Mouse (Mus musculus) left cerebral cortex, postnatal 14 days (tissue): Measurements from ENCODE around the gene Slc4a1. TPM values are rescaled to one million over a fixed set of nuclear protein-coding genes. Genes with fewer than 3 reads are reported as not detected.
"Not testable (repeated sequence)": the region's sequence is repeated elsewhere in the genome, so short reads cannot be mapped to it uniquely, and the experiment has no call there.

Experiments
- DNase-seq, 2 experiments: peaks; one replicate each; pipeline ENCODE4 v3.0.0; 2021 to 2022; ENCODE audit warnings: low spot score in 2 of 2, mixed read lengths in 1 of 2
- intact Hi-C: fragments of 180-260 bp; cut with DNase I; formaldehyde crosslinking; loops from one replicate; pipeline ENCODE4 v1.15.1; 2025
- total RNA-seq, 2 experiments: library from RNA; stranded (reverse); gene quantifications; 2 replicates each; pipeline ENCODE4 v1.2.3; 2021

Gene Slc4a1
- total RNA-seq, 2 experiments from 2014 or later = 1.2 to 1.3 TPM

DNA sequence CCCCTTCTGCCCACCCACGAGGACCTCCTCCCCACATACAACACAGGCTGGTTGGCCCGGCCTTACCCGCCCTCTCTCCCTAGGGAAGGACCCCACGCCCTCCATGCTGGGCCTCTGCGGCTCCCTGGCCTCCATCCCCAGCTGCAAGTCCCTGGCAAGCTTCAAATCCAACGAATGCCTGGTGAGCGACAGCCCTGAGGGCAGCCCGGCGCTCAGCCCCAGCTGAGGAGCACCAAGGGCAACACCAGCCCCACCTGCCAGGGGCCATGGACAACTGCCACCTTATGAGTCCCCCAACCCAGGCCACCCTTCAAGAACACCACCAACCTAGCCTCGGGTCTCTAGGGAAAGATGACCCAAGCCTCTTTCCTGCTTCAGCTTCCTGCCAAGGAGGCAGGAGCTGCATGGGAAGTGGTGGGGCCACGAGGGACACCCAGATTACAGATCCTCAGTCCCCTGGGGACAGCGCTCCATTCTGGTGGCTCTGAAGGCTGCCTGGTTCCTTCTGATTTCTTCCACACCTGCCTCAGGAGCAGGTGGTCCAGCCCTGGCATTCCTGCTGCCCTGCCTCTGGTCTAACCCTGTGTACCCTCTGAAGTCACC lies 36.0 kb upstream of the Slc4a1 start:
- intact Hi-C loops = no loop called here
- DNase-seq = peak in 1 of 2 experiments; percentile 5

DNA sequence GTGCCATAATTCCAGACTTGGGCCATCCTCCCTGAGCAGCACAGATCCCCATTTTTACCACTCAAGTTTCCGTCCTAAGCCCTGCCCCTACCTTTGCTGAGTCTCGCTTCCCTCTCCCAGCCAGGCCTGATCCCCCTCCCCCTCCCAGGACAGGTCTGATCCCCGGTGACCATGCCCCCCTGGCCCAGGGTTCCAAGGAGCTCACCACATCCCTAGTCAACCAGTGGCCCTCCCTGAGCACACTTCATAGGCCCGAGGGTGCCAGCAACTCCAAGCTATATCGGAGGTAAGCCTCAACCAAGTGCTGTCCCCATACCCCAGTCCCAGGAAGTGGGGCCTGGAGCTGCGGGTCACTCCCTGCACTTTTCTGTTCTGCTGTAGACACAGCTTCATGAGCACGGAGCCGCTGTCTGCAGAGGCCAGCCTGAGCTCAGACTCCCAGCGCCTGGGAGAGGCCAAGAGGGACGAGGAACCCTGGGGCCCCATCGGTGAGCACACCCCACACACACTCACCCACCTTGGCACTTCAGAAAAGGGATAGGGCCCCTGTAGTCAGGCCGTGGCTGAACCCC lies 34.6 kb upstream of the Slc4a1 start:
- DNase-seq = no peak
- intact Hi-C loops = no loop called here

- intact Hi-C loops = loop anchor here (5.0 kb wide), 1 partner anchor 33 kb away; the partner anchor contains the start of gene Grn
- DNase-seq = peak in 1 of 2 experiments; percentile 13
Measured at GRCm38 (mm10) chr11:102399610-102400072, 33.6 kb upstream of the Slc4a1 start.

GRCm38 (mm10) chr11:102399107-102399506 lies 33.1 kb upstream of the Slc4a1 start:
- intact Hi-C loops = loop anchor here (5.0 kb wide), 1 partner anchor 33 kb away; the partner anchor contains the start of gene Grn
- DNase-seq = no peak

- intact Hi-C loops = loop anchor here (5.0 kb wide), 1 partner anchor 34 kb away; the partner anchor contains the start of gene Grn
- peak in 1 of 2 experiments; percentile 84 for DNase-seq
Measured at GRCm38 (mm10) chr11:102398007-102398825, 32.2 kb upstream of the Slc4a1 start.

- DNase-seq = peak in 1 of 2 experiments; percentile 70
- intact Hi-C loops = loop anchor here (5.0 kb wide), 1 partner anchor 36 kb away; the partner anchor contains the start of gene Grn
Measured at GRCm38 (mm10) chr11:102396671-102397141, 30.7 kb upstream of the Slc4a1 start.

DNA sequence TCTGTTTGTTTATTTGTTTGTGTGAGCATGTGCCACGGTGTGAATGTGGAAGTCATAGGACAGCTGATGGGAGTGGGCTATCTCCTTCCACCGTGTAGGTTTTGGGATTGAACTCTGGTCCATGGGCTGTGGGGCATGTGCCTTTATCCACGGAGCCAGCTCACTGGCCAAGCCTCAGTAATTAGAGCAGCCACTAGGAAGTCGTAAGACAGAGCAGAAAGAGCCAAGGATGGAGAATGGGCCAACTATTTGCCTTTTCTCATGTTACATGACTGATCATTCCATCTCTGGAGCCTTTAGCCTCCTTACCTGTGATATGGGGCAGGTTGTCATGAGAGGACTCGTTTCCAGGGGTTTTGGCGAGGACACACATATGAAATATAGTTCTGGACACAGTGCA lies 30.3 kb upstream of the Slc4a1 start:
- DNase-seq = peak in 1 of 2 experiments; percentile 19
- intact Hi-C loops = loop anchor here (5.0 kb wide), 1 partner anchor 36 kb away; the partner anchor contains the start of gene Grn

- intact Hi-C loops = loop anchor here (2.0 to 5.0 kb wide), 2 partner anchors 37 to 76 kb away; partner anchors contain the start of genes Grn and Ubtf
- no peak for DNase-seq
Measured at GRCm38 (mm10) chr11:102395250-102395649, 29.2 kb upstream of the Slc4a1 start.

DNA sequence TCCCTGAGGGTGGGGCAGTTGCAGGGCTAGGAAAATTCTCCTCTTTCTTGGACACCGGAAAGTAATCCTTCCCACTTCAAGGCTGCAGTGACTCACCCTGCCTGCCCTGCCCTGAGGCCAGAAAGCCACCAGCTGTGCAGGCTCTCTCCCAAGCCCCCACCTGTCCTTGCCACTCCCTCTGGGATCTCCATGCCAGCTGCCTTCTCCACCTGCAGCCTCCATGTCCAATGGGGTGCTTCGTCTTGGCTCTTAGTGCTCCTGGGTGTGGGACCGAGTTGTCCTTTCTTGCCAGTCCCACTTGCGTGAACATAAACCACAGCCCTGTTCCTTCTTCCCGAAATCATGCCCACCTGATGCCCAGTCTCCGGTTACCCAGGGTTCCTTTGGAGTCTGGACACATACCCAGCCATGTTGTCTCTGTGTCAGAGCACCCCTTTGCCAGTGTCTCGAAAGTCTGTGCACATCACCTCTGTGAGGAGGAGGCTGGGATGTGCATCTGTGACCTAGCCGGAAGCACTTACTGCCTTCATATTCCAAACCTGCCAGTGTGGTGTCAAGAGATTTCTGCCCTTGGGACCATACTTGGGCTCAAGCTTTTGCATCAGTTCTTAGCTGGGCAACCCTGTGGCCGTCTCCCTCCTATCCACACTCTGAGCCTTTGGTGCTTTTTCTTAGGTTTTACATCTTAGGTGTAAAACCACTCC lies 28.6 kb upstream of the Slc4a1 start:
- intact Hi-C loops = loop anchor here (2.0 to 5.0 kb wide), 2 partner anchors 38 to 76 kb away; partner anchors contain the start of genes Grn and Ubtf
- DNase-seq = peak in 1 of 2 experiments; percentile 23

DNA sequence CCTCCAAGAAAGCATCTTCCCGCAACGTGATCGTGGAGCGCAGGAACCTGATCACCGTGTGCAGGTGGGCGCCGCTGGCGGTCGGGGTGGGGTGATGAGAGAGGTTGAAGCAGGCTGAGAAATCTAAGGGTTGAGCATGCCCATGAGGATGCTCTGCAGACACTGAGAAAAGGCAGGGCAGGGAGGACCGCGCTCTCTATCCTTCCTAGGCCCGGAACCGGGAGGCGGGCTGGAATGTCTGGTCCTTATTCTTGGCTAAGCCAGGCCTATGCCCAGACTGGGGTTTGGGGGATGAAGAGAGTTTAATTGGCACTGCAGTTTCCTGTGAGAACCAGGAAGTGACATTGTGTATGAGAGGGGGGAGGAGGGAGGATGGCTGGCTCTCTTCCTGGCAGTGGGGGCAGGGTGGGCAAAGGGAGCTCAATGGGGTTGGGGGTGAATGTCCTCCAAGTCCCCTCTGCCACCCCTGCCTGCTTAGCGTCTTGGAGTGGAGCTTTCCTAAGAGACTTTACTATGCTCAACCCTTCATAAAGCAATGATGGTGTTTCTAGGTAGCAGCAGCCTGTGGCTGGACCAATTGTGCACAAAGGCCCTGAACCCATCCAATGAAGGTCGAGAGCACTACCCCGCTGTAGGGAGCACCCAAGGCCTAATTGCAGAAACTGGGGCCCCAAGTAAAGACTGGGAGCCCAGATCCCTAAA lies 27.9 kb upstream of the Slc4a1 start:
- peak; percentile 50 to 68 for DNase-seq
- intact Hi-C loops = loop anchor here (2.0 kb wide), 1 partner anchor 75 kb away; the partner anchor contains the start of gene Ubtf

DNA sequence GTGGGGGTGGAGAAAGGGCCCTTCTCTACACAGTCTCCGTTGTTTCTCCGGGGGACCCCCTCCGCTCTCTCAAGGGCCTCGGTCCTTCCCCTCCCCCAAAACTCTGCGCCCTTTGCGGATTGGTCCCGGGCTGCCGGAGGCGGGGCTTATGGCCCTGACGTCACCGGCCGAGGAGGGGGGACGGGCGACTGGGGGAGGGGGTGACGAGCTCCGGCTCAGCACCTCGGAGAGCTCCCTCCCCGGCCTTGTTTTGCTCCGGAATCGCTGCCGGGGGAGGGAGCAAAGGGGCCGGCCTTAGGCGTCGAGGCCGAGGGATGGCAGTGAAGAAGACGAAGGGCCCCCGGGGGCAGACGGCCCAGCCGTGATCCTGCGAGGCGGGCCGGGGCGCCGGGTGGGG lies 27.2 kb upstream of the Slc4a1 start, which contains the start of gene Rundc3a:
TSS of gene Rundc3a (plus strand) at position 166 of the 397 bp plus-strand sequence.
- intact Hi-C loops = no loop called here
- DNase-seq = peak; percentile 96 to 98

DNA sequence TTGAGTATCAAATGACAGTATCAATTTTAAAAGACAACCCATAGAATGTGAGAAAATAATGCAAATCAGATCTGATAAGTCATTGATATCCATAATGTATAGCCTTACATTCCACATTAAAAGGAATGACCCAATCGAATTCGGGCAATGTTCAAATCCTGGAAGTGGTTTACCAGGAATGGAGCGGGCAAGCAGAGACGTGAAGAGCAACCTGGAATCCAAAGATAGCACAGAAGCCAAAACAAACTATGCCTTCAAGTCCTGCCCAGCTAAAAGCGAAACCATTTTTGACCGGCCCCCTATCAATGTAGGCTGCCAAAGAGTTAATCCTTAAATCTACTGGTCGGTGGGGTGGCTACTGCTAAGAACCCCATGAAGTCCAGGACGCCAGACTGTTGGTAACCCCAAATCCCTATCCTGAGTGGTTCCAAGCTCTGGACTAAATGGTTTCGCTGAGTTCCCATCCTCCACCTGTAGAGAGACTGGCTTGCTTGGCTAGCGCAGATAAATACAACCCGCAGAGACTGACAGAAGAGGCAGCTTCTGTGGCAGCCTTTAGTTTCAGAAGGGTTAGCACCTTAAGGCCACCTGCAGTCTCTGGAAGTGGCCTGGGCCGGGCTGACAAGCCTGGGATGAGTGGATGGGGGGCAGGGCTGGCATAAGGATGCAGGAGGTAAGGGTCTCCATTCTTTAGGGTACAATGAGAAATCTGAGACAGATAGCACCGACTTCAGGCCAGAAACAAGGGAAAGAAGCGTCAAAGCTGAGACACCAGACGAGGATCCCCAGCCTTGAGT lies 26.6 kb upstream of the Slc4a1 start:
- no peak for DNase-seq
- intact Hi-C loops = no loop called here

DNA sequence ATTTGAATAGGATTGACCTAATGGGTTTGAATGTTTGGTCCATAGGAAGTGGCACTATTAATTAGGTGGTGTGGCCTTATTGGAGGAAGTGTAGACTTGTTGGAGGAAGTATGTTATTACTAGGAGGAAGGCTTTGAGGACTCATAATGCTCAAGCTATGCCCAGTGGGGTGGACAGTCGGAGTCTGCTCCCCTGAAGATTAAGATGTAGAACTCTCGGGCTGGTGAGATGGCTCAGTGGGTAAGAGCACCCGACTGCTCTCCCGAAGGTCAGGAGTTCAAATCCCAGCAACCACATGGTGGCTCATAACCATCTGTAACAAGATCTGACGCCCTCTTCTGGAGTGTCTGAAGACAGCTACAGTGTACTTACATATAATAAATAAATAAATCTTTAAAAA lies 23.4 kb upstream of the Slc4a1 start:
- intact Hi-C loops = not testable (repeated sequence)

GRCm38 (mm10) chr11:102386121-102386520 lies 20.1 kb upstream of the Slc4a1 start:
- intact Hi-C loops = no loop called here
- DNase-seq = no peak

More for the DNA sequence above, 23.4 kb upstream of the Slc4a1 start:
- DNase-seq = not testable (repeated sequence)

- no peak for DNase-seq
- intact Hi-C loops = no loop called here
Measured at GRCm38 (mm10) chr11:102385075-102385474, 19.1 kb upstream of the Slc4a1 start.

DNA sequence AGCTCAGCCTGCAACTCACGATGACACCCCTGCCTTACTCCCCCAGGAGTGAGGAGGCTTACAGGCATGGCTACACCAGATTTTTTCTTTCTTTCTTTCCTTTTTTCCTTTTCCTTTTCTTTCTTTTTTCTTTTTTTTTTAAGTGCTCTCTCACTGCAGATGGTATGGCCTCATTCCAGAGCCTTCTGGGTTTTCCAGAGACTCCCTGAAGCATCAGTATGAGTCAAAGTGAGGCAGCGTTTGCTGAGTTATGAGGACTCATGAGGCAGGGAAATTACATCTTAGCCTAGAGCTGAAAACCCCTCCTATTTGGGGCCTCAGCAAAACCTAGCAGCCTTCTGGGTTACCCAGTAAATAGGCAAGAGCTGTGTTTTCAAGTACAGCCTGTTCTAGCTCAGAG lies 18.4 kb upstream of the Slc4a1 start:
- DNase-seq = peak in 1 of 2 experiments; percentile 62
- intact Hi-C loops = no loop called here

GRCm38 (mm10) chr11:102383365-102384136 lies 17.5 kb upstream of the Slc4a1 start:
- intact Hi-C loops = no loop called here

More at GRCm38 (mm10) chr11:102383365-102384136, 17.5 kb upstream of the Slc4a1 start:
- no peak for DNase-seq
